Mouse (Mus musculus) T-helper 1 cell (primary cell): ENCODE results near the gene Slc24a4.
"Not testable (repeated sequence)": the region's sequence is repeated elsewhere in the genome, so short reads cannot be mapped to it uniquely, and the experiment has no call there.

Experiments used
- in situ Hi-C: fragments of 300-600 bp; cut with MboI, MseI; formaldehyde crosslinking; loops from one replicate; pipeline ENCODE4 v1.15.1; 2025; ENCODE audit warnings: high pct_unique_total_duplicates

Slc24a4 gene

DNA sequence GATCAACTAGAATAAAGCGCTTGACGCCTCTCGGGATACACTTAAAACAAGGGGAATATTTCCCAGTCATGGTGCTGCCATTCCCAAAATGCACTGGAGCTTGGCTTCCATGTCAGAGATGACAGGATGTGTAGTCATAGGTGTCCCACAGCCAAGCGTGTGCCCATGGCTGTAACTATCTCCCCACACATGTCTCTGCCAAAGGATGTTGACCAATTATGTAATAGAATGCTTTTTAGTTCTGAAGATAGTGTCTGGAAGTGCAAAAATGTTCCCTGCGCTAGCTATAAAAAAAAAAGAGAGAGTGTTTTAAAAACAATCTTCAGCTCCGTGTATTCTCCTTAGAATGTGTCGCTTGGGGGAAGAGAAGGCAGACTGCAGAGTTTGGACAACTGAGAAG, 36.1 kb downstream of the Slc24a4 start:
- in situ Hi-C loops, result no loop called here

- in situ Hi-C loops, result no loop called here
Measured at GRCm38 (mm10) chr12:102166691-102167261, 38.2 kb downstream of the Slc24a4 start.

DNA sequence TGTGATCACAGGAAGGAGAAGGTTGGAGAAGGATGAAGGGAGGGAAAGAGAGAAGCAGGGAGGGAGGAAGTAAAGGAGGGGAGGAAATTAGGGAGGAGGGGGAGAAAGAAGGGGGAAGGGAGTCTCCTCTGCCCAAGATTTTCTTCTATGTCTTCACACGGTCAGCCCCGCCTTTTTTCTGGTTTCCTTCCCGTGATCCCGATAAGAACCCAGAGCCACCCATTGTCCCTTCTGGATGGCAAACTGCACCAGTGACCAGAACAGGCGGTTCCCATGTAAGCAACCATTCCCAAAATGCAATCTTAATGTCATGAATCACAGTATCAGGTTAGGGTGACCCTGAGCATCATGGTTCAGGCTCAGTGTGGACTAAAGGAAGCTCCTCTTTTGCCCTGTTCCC, 38.8 kb downstream of the Slc24a4 start:
- in situ Hi-C loops, result no loop called here

GRCm38 (mm10) chr12:102172746-102173145, 44.2 kb downstream of the Slc24a4 start:
- in situ Hi-C loops, result no loop called here

DNA sequence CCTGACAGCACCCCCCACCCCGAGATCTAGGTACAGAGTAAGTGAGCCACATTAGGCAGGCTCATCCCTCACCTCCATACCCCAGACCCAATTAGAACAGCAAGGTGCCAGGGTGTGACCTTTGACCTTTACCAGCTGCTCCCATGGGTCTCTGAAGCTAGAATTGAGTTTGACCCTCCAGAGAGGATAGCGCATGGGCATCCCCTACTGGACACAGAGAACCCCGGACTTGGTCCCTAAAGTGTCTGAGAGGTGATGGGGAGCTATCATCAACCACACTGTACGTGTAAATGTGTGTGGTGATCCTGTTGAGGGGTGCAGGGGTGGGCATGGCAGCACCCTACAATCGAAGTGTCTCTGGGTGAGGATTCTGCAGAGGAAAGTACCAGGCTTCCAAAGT, 44.8 kb downstream of the Slc24a4 start:
- in situ Hi-C loops, result no loop called here

DNA sequence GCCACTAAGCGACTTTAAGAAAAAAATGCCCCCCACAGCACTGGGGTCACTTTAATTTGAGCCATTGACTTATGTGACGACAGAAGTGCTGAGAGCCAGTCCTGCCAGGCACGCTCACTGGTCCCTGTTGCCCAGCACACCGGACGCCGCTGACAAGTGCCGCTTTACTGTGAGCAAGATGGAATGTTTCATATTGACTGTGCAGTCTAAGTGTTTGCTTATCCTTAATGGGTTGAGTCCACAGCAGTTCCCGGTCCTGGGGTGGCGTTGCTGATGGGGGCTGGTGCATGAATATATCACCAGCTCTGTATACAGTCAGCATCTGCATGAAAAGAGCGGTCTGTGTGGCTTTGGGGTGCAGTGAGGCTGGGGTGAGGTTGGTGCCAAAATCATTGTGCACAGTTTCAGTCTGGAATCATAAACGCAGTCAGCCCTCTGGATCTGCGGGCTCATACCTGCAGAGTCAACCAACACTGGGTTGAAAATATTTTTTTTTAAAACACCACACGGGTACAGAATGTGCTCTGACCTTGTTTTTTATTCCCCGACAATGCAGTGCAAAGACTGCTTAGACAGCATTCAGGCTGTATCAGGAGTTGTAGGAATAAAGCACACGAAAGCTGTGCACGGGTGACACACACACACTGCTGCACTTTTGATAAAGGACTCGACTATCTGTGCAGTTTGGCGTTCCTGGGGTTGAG, 52.0 kb downstream of the Slc24a4 start:
- in situ Hi-C loops, result no loop called here

- in situ Hi-C loops, result no loop called here
Measured at GRCm38 (mm10) chr12:102181799-102182357, 53.3 kb downstream of the Slc24a4 start.

- in situ Hi-C loops, result no loop called here
Measured at GRCm38 (mm10) chr12:102182621-102183020, 54.1 kb downstream of the Slc24a4 start.

GRCm38 (mm10) chr12:102183201-102183600, 54.7 kb downstream of the Slc24a4 start:
- in situ Hi-C loops, result no loop called here

- in situ Hi-C loops, result no loop called here
Measured at GRCm38 (mm10) chr12:102190820-102191219, 62.3 kb downstream of the Slc24a4 start.

DNA sequence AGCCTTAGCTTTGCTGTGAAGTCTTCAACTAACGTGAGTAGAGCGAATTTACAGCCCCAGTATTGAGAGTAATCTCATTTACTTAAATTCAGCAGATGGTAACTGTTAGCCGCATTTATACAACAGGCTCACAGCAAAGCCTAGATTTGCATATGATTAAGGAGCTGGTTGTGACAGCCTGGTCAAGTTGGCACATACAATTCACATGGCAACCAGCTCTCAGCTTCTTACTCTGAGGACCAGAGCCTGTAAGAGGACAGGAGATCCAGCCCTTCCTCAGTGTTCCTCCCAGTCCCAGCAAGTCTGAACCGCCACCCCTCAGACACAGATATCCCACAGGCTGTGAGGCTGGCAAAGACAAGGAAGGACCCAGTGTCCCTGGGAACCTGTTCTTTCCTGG, 73.0 kb downstream of the Slc24a4 start:
- in situ Hi-C loops, result no loop called here

- in situ Hi-C loops, result no loop called here
Measured at GRCm38 (mm10) chr12:102202901-102203300, 74.4 kb downstream of the Slc24a4 start.

- in situ Hi-C loops, result no loop called here
Measured at GRCm38 (mm10) chr12:102206471-102206870, 77.9 kb downstream of the Slc24a4 start.

DNA sequence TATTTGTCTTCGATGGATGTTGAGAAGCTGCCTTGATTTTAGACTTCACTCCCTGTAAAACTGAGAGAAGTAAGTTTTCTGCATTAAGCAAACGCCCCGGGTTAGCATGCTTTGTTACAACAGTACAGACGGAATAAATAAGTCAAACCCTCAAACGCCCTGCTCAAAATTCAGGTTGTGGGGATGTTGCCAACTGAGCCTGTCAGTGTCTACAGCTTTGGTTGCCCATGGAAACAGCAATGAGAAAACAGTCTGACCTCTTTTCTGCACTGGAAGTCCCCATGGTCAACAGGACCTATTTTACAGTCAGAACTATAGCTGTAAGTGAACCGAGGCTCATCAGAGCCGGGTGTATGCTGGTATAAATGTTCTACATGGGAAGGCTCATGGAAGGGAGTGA, 78.7 kb downstream of the Slc24a4 start:
- in situ Hi-C loops, result no loop called here

GRCm38 (mm10) chr12:102210801-102211200, 82.3 kb downstream of the Slc24a4 start:
- in situ Hi-C loops, result no loop called here

DNA sequence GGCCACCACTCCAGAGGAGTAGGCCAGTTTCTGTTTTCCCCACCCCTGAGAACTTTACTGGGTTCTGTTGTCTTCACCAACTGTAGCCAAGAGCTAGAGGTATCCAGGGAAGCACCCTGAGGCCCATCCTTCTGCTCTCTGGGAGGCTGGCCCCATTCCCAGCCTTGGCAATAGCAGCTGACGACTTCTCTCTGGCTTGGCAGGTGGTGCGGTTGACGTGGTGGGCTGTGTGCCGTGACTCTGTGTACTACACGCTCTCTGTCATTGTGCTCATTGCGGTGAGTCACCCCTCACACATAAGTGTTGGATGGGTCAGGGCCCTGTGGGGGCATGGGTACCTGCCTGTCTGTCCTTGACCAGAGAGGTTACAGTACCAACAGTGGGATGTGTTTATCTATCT, 94.9 kb downstream of the Slc24a4 start:
- in situ Hi-C loops, result no loop called here

GRCm38 (mm10) chr12:102224112-102224511, 95.6 kb downstream of the Slc24a4 start:
- in situ Hi-C loops, result not testable (repeated sequence)

GRCm38 (mm10) chr12:102225165-102225564, 96.6 kb downstream of the Slc24a4 start:
- in situ Hi-C loops, result no loop called here

GRCm38 (mm10) chr12:102235551-102235950, 107.0 kb downstream of the Slc24a4 start:
- in situ Hi-C loops, result no loop called here

DNA sequence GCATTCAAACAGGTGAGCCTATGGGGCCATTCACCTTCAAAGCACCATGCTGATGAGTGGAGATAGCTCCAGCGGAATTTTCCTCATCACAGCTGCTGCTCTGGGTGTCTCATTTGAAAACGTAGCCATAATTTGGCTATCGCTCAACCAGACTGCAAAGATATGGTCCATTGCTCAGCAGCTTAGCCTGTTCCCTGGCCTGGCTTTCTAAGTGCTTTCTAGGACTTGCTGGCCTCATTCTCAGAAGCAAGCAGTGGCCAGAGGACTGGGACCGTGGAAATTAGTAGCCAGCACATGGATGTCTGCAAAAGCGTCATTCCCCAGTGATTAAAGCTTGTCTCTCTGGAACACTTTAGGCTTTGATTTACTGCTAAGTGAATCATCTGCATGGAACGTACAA, 107.8 kb downstream of the Slc24a4 start:
- in situ Hi-C loops, result no loop called here

DNA sequence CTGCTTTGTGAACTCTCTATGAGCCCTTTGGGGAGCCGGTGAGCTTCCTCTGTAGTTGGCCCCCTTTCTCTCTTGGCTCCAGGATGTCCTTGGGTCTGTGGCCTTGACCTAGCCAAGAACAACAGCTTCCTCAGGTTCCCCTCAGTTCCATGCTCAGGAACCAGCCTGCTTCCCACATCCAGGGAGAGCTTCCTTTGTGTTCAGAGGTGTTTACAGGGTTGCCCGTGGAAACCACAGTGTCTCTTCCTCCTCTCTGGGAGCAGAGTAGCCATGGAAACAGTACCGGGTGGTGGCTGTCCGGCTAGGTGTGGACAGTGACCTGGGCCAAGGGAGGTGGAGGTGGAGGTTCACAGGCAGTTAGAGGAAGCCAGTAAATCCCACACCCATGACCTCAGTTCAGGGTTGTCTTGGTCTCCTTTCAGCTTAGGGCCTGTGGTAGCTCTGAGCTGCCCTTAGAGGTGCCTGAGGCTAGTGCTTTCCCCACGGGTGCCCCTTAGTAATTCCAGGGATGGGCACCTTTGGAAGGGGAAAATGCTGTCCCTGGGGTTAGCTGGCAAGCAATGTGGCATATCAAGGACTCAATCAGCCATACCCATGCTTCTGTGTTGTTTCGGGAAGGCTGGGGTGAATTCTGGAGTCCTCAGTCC, 113.7 kb downstream of the Slc24a4 start:
- in situ Hi-C loops, result no loop called here

- in situ Hi-C loops, result no loop called here
Measured at GRCm38 (mm10) chr12:102243915-102244314, 115.4 kb downstream of the Slc24a4 start.

DNA sequence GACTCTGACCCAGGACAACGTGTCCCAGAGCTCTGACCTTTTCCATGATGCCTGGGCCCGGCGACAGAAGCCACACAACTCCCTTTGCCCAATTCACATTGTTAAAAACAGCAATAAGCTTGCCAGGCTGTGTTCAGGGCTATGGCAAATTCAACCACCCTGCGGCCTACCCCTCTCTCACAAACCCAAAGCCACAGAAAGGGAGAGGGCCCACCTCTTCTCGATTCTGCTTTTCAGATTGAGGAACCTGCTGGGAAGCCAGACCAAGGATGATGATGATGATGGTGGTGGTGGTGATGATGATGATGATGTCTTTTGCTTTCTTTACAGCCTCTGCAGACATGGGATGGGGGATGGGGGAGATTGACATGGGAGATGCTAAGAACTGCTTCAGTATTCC, 117.7 kb downstream of the Slc24a4 start:
- in situ Hi-C loops, result no loop called here
